8 mouse cellular contexts compared by ENCODE assay signal in genomic region chr5:21055071-21055819, GRCm38 (mm10). TPM values are rescaled to one million over a fixed set of nuclear protein-coding genes. Genes with fewer than 3 reads are reported as not detected.
DNase-seq lines count a peak whose midpoint lies in the region; ATAC-seq and TF ChIP-seq lines count a peak whose summit lies in the region.

No protein-coding gene starts in this region.

- peak overlapping the region; percentile 99 for H3K27ac ChIP-seq in forebrain, embryonic 12.5 days

- intact Hi-C loops in heart, postnatal 14 days (cut with DNase I): loop anchor here (2.0 to 5.0 kb wide), 3 partner anchors 87 to 143 kb away; no protein-coding TSS in a partner anchor

- peak overlapping the region; percentile 52 for H3K4me2 ChIP-seq in forebrain, embryonic 12.5 days

- no peaks in the 10 kb centered on the region for H3K27me3 ChIP-seq in E14TG2a.4 (ENCODE audit: insufficient read depth, low read length)
- H3K27me3 ChIP-seq in forebrain, embryonic 12.5 days: no peaks in the 10 kb centered on the region

- no peak for TF ChIP-seq CTCF in E14TG2a.4 (conservative IDR thresholded peaks at IDR 0.05; ENCODE audit: low read length)

- DNase-seq in adrenal gland, postnatal 14 days: peak; percentile 69
- DNase-seq in heart, postnatal 14 days: peak; percentile 61 to 62
- peak; percentile 66 to 79 for DNase-seq in kidney, postnatal 4 days
- peak; percentile 56 for DNase-seq in lung, postnatal 10 days
- DNase-seq in retina, postnatal 7 days (ENCODE audit: low read depth, low spot score): peak; percentile 35
- peak; percentile 58 for DNase-seq in yolk sac, embryonic 10.5 days (ENCODE audit: low spot score)

- H3K4me1 ChIP-seq in E14TG2a.4 (replicated peaks; ENCODE audit: low read depth, low read length): peaks cover 35% of the 10 kb centered on the region
- H3K4me1 ChIP-seq in forebrain, embryonic 12.5 days: peaks cover 20% of the 10 kb centered on the region

- H3K36me3 ChIP-seq in E14TG2a.4 (ENCODE audit: insufficient read depth, low read length): no peaks in the 10 kb centered on the region
- no peaks in the 10 kb centered on the region for H3K36me3 ChIP-seq in forebrain, embryonic 12.5 days (replicated peaks)

- H3K4me3 ChIP-seq in E14TG2a.4 (replicated peaks; ENCODE audit: low read length): peak overlapping the region; percentile 93
- H3K4me3 ChIP-seq in forebrain, embryonic 12.5 days (replicated peaks): peak overlapping the region; percentile 88

- peak overlapping the region; percentile 92 for H3K9ac ChIP-seq in forebrain, embryonic 12.5 days

- ATAC-seq in forebrain, embryonic 12.5 days (ENCODE audit: low FRiP score): peak; percentile 44

- H3K9me3 ChIP-seq in E14TG2a.4 (ENCODE audit: low read length): no peaks in the 10 kb centered on the region
- H3K9me3 ChIP-seq in forebrain, embryonic 12.5 days: no peaks in the 10 kb centered on the region

- 0% methylated on average over 78 of the region's 84 CpGs for WGBS in forebrain, embryonic 12.5 days

RNA-seq across cellular contexts. Expression of gene Ptpn12, which starts 0.5 kb away (rescaled TPM):
- total RNA-seq in adrenal gland, postnatal 14 days (2021): 54.2 and 59.4 TPM in 2 replicates
- 30.4 and 32.1 TPM in 2 replicates for polyA plus RNA-seq in forebrain, embryonic 12.5 days (2016; fragmentation: Nextera tagmentation; extraction: Ambion mirVana)
- total RNA-seq in heart, postnatal 14 days (2021): 10 to 100 TPM; 38.5 to 42.9 TPM

Comparison
In these comparisons a context has a peak if more than half of its experiments do, and no peak if none do; other contexts are left out.
1. Peak in every context shown above with its lines: DNase-seq, ATAC-seq, H3K4me3 ChIP-seq and H3K27ac ChIP-seq.